Mouse (Mus musculus) ES-E14 (cell line): ENCODE measurements around the gene Rdh16.

ENCODE experiments used
- CHD2 ChIP-seq: IDR thresholded peaks from 2 replicates; pipeline ENCODE4 v1.6.1; 2014; ENCODE audit warnings: mild to moderate bottlenecking, low read depth, low read length, inconsistent platforms
- MAFK ChIP-seq: IDR thresholded peaks from 2 replicates; pipeline ENCODE4 v1.6.1; 2014; ENCODE audit warnings: mild to moderate bottlenecking, low read depth, low read length, inconsistent platforms; ENCODE audit not compliant: insufficient read depth
- ZC3H11A ChIP-seq: IDR thresholded peaks from 2 replicates; pipeline ENCODE4 v1.6.1; 2012; ENCODE audit warnings: low read depth, mild to moderate bottlenecking, inconsistent platforms, low read length, borderline replicate concordance
- ZNF384 ChIP-seq: IDR thresholded peaks from 2 replicates; pipeline ENCODE4 v1.6.1; 2012; ENCODE audit warnings: low read depth, low read length, inconsistent platforms

GRCm38 (mm10) chr10:127776011-127776410 lies 24.9 kb upstream of the Rdh16 start, which contains the start of gene Rdh9:
- no peak for TF ChIP-seq MAFK
- TF ChIP-seq ZC3H11A, result no peak
- TF ChIP-seq CHD2, result no peak
- TF ChIP-seq ZNF384, result no peak
